Mouse (Mus musculus) myocyte (in vitro differentiated cells): ENCODE measurements around the gene Nxph4. TPM values are rescaled to one million over a fixed set of nuclear protein-coding genes. Genes with fewer than 3 reads are reported as not detected.

ENCODE experiments used
- H3K27me3 ChIP-seq: one replicate; pipeline ENCODE4 v1.6.1; 2011; ENCODE audit not compliant: control insufficient read depth, insufficient read depth, insufficient read length
- H3K36me3 ChIP-seq: one replicate; pipeline ENCODE4 v1.6.1; 2011; ENCODE audit not compliant: control insufficient read depth, insufficient read depth
- H3K4me2 ChIP-seq: one replicate; pipeline ENCODE4 v1.6.1; 2011; ENCODE audit warnings: low read depth, control low read depth
- H3K4me3 ChIP-seq: one replicate; pipeline ENCODE4 v1.5.1; 2011; ENCODE audit warnings: mild to moderate bottlenecking, control low read depth, moderate library complexity
- H3K79me2 ChIP-seq: one replicate; pipeline ENCODE4 v1.6.1; 2011; ENCODE audit not compliant: control insufficient read depth, insufficient read depth
- H3ac ChIP-seq: one replicate; pipeline ENCODE4 v1.6.1; 2011; ENCODE audit not compliant: control insufficient read depth, insufficient read length
- CEBPB ChIP-seq: IDR thresholded peaks from 2 replicates; pipeline ENCODE4 v1.6.1; 2011; ENCODE audit warnings: mild to moderate bottlenecking, moderate library complexity; ENCODE audit not compliant: poor library complexity, insufficient read depth, severe bottlenecking
- E2F4 ChIP-seq: IDR thresholded peaks from one replicate; pipeline ENCODE4 v1.6.1; 2011; ENCODE audit warnings: mild to moderate bottlenecking, control low read depth, moderate library complexity; ENCODE audit not compliant: insufficient read depth
- MAX ChIP-seq: IDR thresholded peaks from one replicate; pipeline ENCODE4 v1.6.1; 2011; ENCODE audit warnings: low read depth, mild to moderate bottlenecking, control low read depth
- MYOD1 ChIP-seq, 3 experiments: IDR thresholded peaks; one replicate each; pipeline ENCODE4 v1.6.1; 2011; ENCODE audit warnings: control low read depth in 2 of 3, low read depth in 2 of 3, mild to moderate bottlenecking in 2 of 3, moderate library complexity in 1 of 3; ENCODE audit not compliant: insufficient read length in 2 of 3, control insufficient read depth in 1 of 3
- MYOG ChIP-seq, 3 experiments: IDR thresholded peaks; one replicate each; pipeline ENCODE4 v1.6.1; 2011; ENCODE audit warnings: control low read depth in 2 of 3, low read depth in 2 of 3, mild to moderate bottlenecking in 2 of 3; ENCODE audit not compliant: insufficient read length in 2 of 3, control insufficient read depth in 1 of 3, insufficient read depth in 1 of 3
- POLR2A ChIP-seq: IDR thresholded peaks from one replicate; pipeline ENCODE4 v1.6.1; 2011; ENCODE audit warnings: low read depth, mild to moderate bottlenecking, control low read depth, moderate library complexity; ENCODE audit not compliant: insufficient read length
- POLR2AphosphoS2 ChIP-seq: IDR thresholded peaks from one replicate; pipeline ENCODE4 v1.6.1; 2011; ENCODE audit warnings: low read depth, control low read depth; ENCODE audit not compliant: insufficient read length
- REST ChIP-seq: IDR thresholded peaks from one replicate; pipeline ENCODE4 v1.6.1; 2011; ENCODE audit warnings: mild to moderate bottlenecking, control low read depth, moderate library complexity; ENCODE audit not compliant: insufficient read depth, insufficient read length
- SRF ChIP-seq: IDR thresholded peaks from one replicate; pipeline ENCODE4 v1.6.1; 2011; ENCODE audit warnings: low read depth; ENCODE audit not compliant: control insufficient read depth, insufficient read length
- TCF12 ChIP-seq: IDR thresholded peaks from one replicate; pipeline ENCODE4 v1.6.1; 2011; ENCODE audit warnings: mild to moderate bottlenecking, control low read depth; ENCODE audit not compliant: poor library complexity, insufficient read depth, severe bottlenecking
- TCF3 ChIP-seq: IDR thresholded peaks from one replicate; pipeline ENCODE4 v1.6.1; 2011; ENCODE audit warnings: low read depth, control low read depth; ENCODE audit not compliant: insufficient read length
- USF1 ChIP-seq: IDR thresholded peaks from one replicate; pipeline ENCODE4 v1.6.1; 2011; ENCODE audit warnings: low read depth, mild to moderate bottlenecking, control low read depth, moderate library complexity
- polyA plus RNA-seq: library from polyadenylated mRNA; unstranded; fragments of >200 nt; fragmentation: generic; extraction: Trizol; gene quantifications from one replicate; pipeline ENCODE4 v1.2.1, GENCODE M21; 2012; ENCODE audit warnings: missing spikeins

The Nxph4 gene
- polyA plus RNA-seq, 1 experiment = 3.9 TPM

DNA sequence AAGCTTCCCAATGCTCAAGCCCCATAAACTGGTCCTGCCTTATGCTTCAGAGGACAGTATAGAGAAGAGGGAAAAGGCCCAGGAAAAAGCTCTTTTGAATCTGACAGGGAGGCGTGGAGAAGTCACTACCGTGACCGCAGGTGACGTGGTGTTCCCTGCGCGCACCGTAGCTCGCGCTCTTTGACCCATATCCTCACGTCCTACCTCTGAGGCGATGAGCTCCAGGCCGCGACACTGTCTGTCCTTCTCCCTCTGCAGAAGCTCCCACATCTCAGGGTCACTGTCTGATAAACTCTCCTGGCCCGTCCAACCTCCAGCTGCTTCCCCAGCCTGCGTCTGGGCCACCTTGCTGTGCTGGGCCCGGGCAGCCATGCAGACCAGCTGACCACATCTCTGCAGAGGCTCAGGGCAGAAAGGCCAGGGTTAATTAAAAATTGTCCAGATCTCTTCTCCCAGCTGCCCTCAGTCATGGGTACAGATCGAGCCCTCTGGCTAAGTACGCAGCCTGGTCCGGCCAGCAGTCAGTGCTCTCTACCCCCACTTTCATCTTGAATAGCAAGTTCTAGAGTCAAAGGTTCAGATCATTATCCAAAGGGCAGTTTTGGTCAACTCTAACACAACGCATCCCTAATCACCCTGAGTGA lies 13.5 kb downstream of the Nxph4 start:
- peak overlapping the region; percentile 99 for H3K4me3 ChIP-seq
- TF ChIP-seq POLR2AphosphoS2 (peak; percentile 76), SRF (no peak)
- H3K27me3 ChIP-seq = peaks cover 6% of the 10 kb centered on the region
- H3K4me2 ChIP-seq = peak overlapping the region; percentile 99
- H3K36me3 ChIP-seq = peaks cover 32% of the 10 kb centered on the region
- H3ac ChIP-seq = peak overlapping the region; percentile 66
- H3K79me2 ChIP-seq = peaks cover 22% of the 10 kb centered on the region

GRCm38 (mm10) chr10:127519903-127520713 lies 14.3 kb downstream of the Nxph4 start:
- TF ChIP-seq CEBPB (no peak), POLR2A (peak; percentile 11), TCF12 (no peak), REST (no peak), USF1 (no peak), TCF3 (no peak), SRF (no peak), MYOD1 (IDR thresholded peaks at IDR 0.05; ENCODE audit: control insufficient read depth in 1 of 3, insufficient read length in 2 of 3, low read depth in 2 of 3) (no peak)
- H3K4me2 ChIP-seq = peak overlapping the region; percentile 99
- H3K79me2 ChIP-seq = peaks cover 22% of the 10 kb centered on the region
- H3K36me3 ChIP-seq = peaks cover 32% of the 10 kb centered on the region
- peak overlapping the region; percentile 99 for H3K4me3 ChIP-seq
- peaks cover 6% of the 10 kb centered on the region for H3K27me3 ChIP-seq
- peak overlapping the region; percentile 66 for H3ac ChIP-seq

- Histone ChIP-seq H3K27me3 (no peaks in the 10 kb centered on the region), H3ac (no peak overlapping the region), H3K4me3 (no peak overlapping the region), H3K4me2 (no peak overlapping the region), H3K79me2 (peaks cover 22% of the 10 kb centered on the region), H3K36me3 (peaks cover 32% of the 10 kb centered on the region)
- TF ChIP-seq E2F4 = no peak
- TF ChIP-seq REST = no peak
- TF ChIP-seq MYOG (IDR thresholded peaks at IDR 0.05; ENCODE audit: control insufficient read depth in 1 of 3, insufficient read depth in 1 of 3, insufficient read length in 2 of 3, low read depth in 2 of 3) = no peak
- no peak for TF ChIP-seq POLR2AphosphoS2
- no peak for TF ChIP-seq USF1
- TF ChIP-seq MYOD1 (IDR thresholded peaks at IDR 0.05; ENCODE audit: control insufficient read depth in 1 of 3, insufficient read length in 2 of 3, low read depth in 2 of 3) = no peak
- TF ChIP-seq TCF3 = no peak
- TF ChIP-seq MAX = no peak
- TF ChIP-seq CEBPB = no peak
- TF ChIP-seq TCF12 = no peak
These were observed 15.2 kb downstream of the Nxph4 start for GRCm38 (mm10) chr10:127519041-127519701.

DNA sequence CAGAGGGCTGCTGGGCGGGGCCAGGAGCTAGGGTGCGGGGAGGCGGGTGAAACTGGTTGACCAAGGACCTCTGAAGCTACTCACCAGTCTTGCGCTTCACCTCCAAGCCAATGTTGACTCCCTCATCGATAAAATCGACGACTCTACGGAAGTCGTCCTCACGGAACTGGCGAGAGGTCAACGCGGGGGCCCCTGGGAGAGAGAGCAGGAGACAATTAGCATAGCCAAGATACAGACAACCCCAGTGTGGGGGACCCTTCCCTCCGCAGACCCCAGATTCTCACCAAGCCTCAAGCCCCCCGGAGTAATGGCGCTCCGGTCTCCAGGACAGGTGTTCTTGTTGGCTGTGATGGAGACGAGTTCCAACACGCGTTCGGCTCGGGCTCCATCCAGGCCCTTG lies 16.4 kb downstream of the Nxph4 start:
- Histone ChIP-seq H3K27me3 (no peaks in the 10 kb centered on the region), H3K79me2 (peaks cover 22% of the 10 kb centered on the region), H3K4me3 (no peak overlapping the region), H3ac (no peak overlapping the region), H3K36me3 (peaks cover 32% of the 10 kb centered on the region), H3K4me2 (no peak overlapping the region)
- TF ChIP-seq MYOD1 (IDR thresholded peaks at IDR 0.05; ENCODE audit: control insufficient read depth in 1 of 3, insufficient read length in 2 of 3, low read depth in 2 of 3) (no peak), USF1 (no peak), MAX (no peak), REST (no peak), POLR2AphosphoS2 (no peak), SRF (no peak), E2F4 (no peak)
